Mouse (Mus musculus): ENCODE data around the gene Gm9922. TPM values are rescaled to one million over a fixed set of nuclear protein-coding genes. Genes with fewer than 3 reads are reported as not detected.

The Gm9922 gene
- polyA plus RNA-seq, 1 experiment from 2014 or later: not detected

GRCm38 (mm10) chr14:101714414-101714813, 15.2 kb downstream of the Gm9922 start:
- no peak for DNase-seq (ENCODE audit: low spot score)
- Histone ChIP-seq H3K4me1 (replicated peaks; ENCODE audit: control insufficient read depth, insufficient read depth, low read length) (no peaks in the 10 kb centered on the region), H3K36me3 (ENCODE audit: control insufficient read depth, insufficient read depth, low read length) (no peaks in the 10 kb centered on the region), H3K9me3 (ENCODE audit: control insufficient read depth, low read length) (no peaks in the 10 kb centered on the region), H3K27me3 (ENCODE audit: control insufficient read depth, insufficient read depth, low read length) (no peaks in the 10 kb centered on the region), H3K4me3 (ENCODE audit: low read depth, low read length) (no peak overlapping the region), H3K9ac (ENCODE audit: low read depth, low read length) (no peak overlapping the region), H3K4me2 (replicated peaks; ENCODE audit: low read depth, low read length) (no peak overlapping the region), H3K27ac (ENCODE audit: low read depth, low read length) (no peak overlapping the region)
- WGBS: 63% methylated on average over 2 of the region's 2 CpGs
- ATAC-seq (ENCODE audit: low FRiP score): no peak

DNA sequence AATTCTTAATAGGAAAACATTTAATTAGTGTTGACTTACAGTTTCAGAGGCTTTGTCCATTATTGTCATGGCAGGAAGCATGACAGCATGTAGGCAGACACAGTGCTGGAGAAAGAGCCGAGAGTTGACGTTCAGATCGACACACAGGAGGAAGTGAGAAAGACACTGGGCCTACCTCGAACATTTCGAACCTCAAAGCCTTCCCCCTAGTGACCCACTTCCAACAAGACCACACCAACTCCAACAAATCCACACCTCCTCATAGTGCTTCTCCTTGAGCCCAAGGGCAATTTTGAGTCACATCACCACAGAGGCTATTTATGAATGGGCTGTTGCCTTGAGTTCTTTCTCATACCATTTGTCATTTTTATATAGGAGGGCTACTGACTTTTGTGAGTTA, 22.5 kb downstream of the Gm9922 start:
- Histone ChIP-seq H3K36me3 (ENCODE audit: control insufficient read depth, insufficient read depth, low read length) (no peaks in the 10 kb centered on the region), H3K27me3 (ENCODE audit: control insufficient read depth, insufficient read depth, low read length) (no peaks in the 10 kb centered on the region), H3K4me1 (replicated peaks; ENCODE audit: control insufficient read depth, insufficient read depth, low read length) (no peaks in the 10 kb centered on the region), H3K9ac (ENCODE audit: low read depth, low read length) (no peak overlapping the region), H3K9me3 (ENCODE audit: control insufficient read depth, low read length) (no peaks in the 10 kb centered on the region), H3K4me2 (replicated peaks; ENCODE audit: low read depth, low read length) (no peak overlapping the region), H3K4me3 (ENCODE audit: low read depth, low read length) (no peak overlapping the region), H3K27ac (ENCODE audit: low read depth, low read length) (no peak overlapping the region)
- ATAC-seq (ENCODE audit: low FRiP score) (no peak), DNase-seq (ENCODE audit: low spot score) (no peak)
- WGBS: 94% methylated on average over 5 of the region's 5 CpGs

- Histone ChIP-seq H3K27me3 (ENCODE audit: control insufficient read depth, insufficient read depth, low read length) (no peaks in the 10 kb centered on the region), H3K4me2 (replicated peaks; ENCODE audit: low read depth, low read length) (no peak overlapping the region), H3K36me3 (ENCODE audit: control insufficient read depth, insufficient read depth, low read length) (no peaks in the 10 kb centered on the region), H3K4me3 (ENCODE audit: low read depth, low read length) (no peak overlapping the region), H3K27ac (ENCODE audit: low read depth, low read length) (no peak overlapping the region), H3K9me3 (ENCODE audit: control insufficient read depth, low read length) (no peaks in the 10 kb centered on the region), H3K4me1 (replicated peaks; ENCODE audit: control insufficient read depth, insufficient read depth, low read length) (no peaks in the 10 kb centered on the region), H3K9ac (ENCODE audit: low read depth, low read length) (no peak overlapping the region)
- WGBS: 84% methylated on average over 4 of the region's 4 CpGs
- ATAC-seq (ENCODE audit: low FRiP score) (no peak), DNase-seq (ENCODE audit: low spot score) (no peak)
These were observed 25.1 kb downstream of the Gm9922 start for GRCm38 (mm10) chr14:101704479-101704878.

DNA sequence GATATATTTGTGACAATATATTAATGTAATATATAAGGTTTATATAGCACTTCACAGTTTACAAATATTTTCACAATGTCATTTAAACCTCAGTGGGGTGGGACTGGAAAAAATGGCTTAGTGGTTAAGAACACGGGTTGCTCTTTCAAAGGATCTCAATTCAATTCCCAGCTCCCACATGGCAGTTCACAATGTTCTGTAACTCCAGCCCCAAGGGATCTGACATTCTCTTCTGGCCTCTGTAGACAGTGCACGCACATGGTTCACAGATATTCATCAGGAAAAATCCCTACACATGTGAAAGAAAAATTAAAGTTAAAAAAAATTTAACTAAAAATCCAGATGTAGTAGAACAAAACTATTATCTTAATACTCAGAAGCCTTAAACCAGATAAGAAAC, 41.2 kb downstream of the Gm9922 start:
- no peak for DNase-seq (ENCODE audit: low spot score)
- H3K9ac ChIP-seq (ENCODE audit: low read depth, low read length): no peak overlapping the region
- 83% methylated on average over 2 of the region's 2 CpGs for WGBS
- H3K36me3 ChIP-seq (ENCODE audit: control insufficient read depth, insufficient read depth, low read length): no peaks in the 10 kb centered on the region
- no peaks in the 10 kb centered on the region for H3K4me1 ChIP-seq (replicated peaks; ENCODE audit: control insufficient read depth, insufficient read depth, low read length)
- no peaks in the 10 kb centered on the region for H3K27me3 ChIP-seq (ENCODE audit: control insufficient read depth, insufficient read depth, low read length)
- H3K27ac ChIP-seq (ENCODE audit: low read depth, low read length): no peak overlapping the region
- no peak for ATAC-seq (ENCODE audit: low FRiP score)
- no peak overlapping the region for H3K4me3 ChIP-seq (ENCODE audit: low read depth, low read length)
- no peak overlapping the region for H3K4me2 ChIP-seq (replicated peaks; ENCODE audit: low read depth, low read length)
- H3K9me3 ChIP-seq (ENCODE audit: control insufficient read depth, low read length): no peaks in the 10 kb centered on the region

- ATAC-seq (ENCODE audit: low FRiP score) (no peak), DNase-seq (ENCODE audit: low spot score) (no peak)
- Histone ChIP-seq H3K27ac (ENCODE audit: low read depth, low read length) (no peak overlapping the region), H3K4me3 (ENCODE audit: low read depth, low read length) (no peak overlapping the region), H3K36me3 (ENCODE audit: control insufficient read depth, insufficient read depth, low read length) (no peaks in the 10 kb centered on the region), H3K9ac (ENCODE audit: low read depth, low read length) (no peak overlapping the region), H3K9me3 (ENCODE audit: control insufficient read depth, low read length) (no peaks in the 10 kb centered on the region), H3K4me2 (replicated peaks; ENCODE audit: low read depth, low read length) (no peak overlapping the region), H3K27me3 (ENCODE audit: control insufficient read depth, insufficient read depth, low read length) (no peaks in the 10 kb centered on the region), H3K4me1 (replicated peaks; ENCODE audit: control insufficient read depth, insufficient read depth, low read length) (no peaks in the 10 kb centered on the region)
- 89% methylated on average over 6 of the region's 6 CpGs for WGBS
These were observed 41.9 kb downstream of the Gm9922 start for GRCm38 (mm10) chr14:101687696-101688095.

Other genes with a start within 250 kb of the Gm9922 start
- gene Tbc1d4, start 120.6 kb downstream of the Gm9922 start, polyA plus RNA-seq (2014; fragmentation: Nextera tagmentation; extraction: Ambion mirVana): 4.8 and 5.0 TPM in 2 replicates
- gene Commd6, start 89.1 kb downstream of the Gm9922 start, polyA plus RNA-seq (2014; fragmentation: Nextera tagmentation; extraction: Ambion mirVana): 119 and 121 TPM in 2 replicates
- gene Uchl3, start 75.8 kb downstream of the Gm9922 start, polyA plus RNA-seq (2014; fragmentation: Nextera tagmentation; extraction: Ambion mirVana): 182 and 183 TPM in 2 replicates
- gene Lmo7, start 143 bp upstream of the Gm9922 start, polyA plus RNA-seq (2014; fragmentation: Nextera tagmentation; extraction: Ambion mirVana): 1.1 and 3.3 TPM in 2 replicates

Data from hindbrain, embryonic 11.5 days (tissue).